Mouse (Mus musculus) G1E-ER4 (cell line): ENCODE data around the gene Ldlrad3. TPM values are rescaled to one million over a fixed set of nuclear protein-coding genes. Genes with fewer than 3 reads are reported as not detected.

Experiments
- GATA1 ChIP-seq: IDR thresholded peaks from one replicate; pipeline ENCODE4 v1.8.0; 2012; ENCODE audit warnings: low read length, inconsistent platforms
- polyA plus RNA-seq: library from polyadenylated mRNA; stranded (reverse); fragments of >175 nt; gene quantifications from 2 replicates; pipeline ENCODE4 v1.2.3, GENCODE M21; 2012

Ldlrad3 gene
- polyA plus RNA-seq, 1 experiment = not detected

GRCm38 (mm10) chr2:102157010-102157409 lies 29.2 kb downstream of the Ldlrad3 start:
- TF ChIP-seq GATA1 = no peak

GRCm38 (mm10) chr2:102156460-102156859 lies 29.7 kb downstream of the Ldlrad3 start:
- TF ChIP-seq GATA1 = no peak

GRCm38 (mm10) chr2:102155306-102156015 lies 30.7 kb downstream of the Ldlrad3 start:
- TF ChIP-seq GATA1 = no peak

GRCm38 (mm10) chr2:102154771-102155211 lies 31.4 kb downstream of the Ldlrad3 start:
- no peak for TF ChIP-seq GATA1

- TF ChIP-seq GATA1 = no peak
These were observed 31.9 kb downstream of the Ldlrad3 start for GRCm38 (mm10) chr2:102154328-102154727.

GRCm38 (mm10) chr2:102153516-102153915 lies 32.7 kb downstream of the Ldlrad3 start:
- TF ChIP-seq GATA1 = no peak

- no peak for TF ChIP-seq GATA1
These were observed 33.3 kb downstream of the Ldlrad3 start for GRCm38 (mm10) chr2:102152851-102153250.

- TF ChIP-seq GATA1 = no peak
These were observed 37.1 kb downstream of the Ldlrad3 start for GRCm38 (mm10) chr2:102149058-102149457.

GRCm38 (mm10) chr2:102148093-102148492 lies 38.1 kb downstream of the Ldlrad3 start:
- TF ChIP-seq GATA1 = no peak

GRCm38 (mm10) chr2:102147561-102147960 lies 38.6 kb downstream of the Ldlrad3 start:
- TF ChIP-seq GATA1 = no peak

GRCm38 (mm10) chr2:102146386-102146785 lies 39.8 kb downstream of the Ldlrad3 start:
- TF ChIP-seq GATA1 = no peak

GRCm38 (mm10) chr2:102145036-102145435 lies 41.1 kb downstream of the Ldlrad3 start:
- no peak for TF ChIP-seq GATA1

- TF ChIP-seq GATA1 = no peak
These were observed 41.9 kb downstream of the Ldlrad3 start for GRCm38 (mm10) chr2:102144311-102144710.

GRCm38 (mm10) chr2:102142654-102143271 lies 43.4 kb downstream of the Ldlrad3 start:
- TF ChIP-seq GATA1 = no peak

- no peak for TF ChIP-seq GATA1
These were observed 44.0 kb downstream of the Ldlrad3 start for GRCm38 (mm10) chr2:102142197-102142623.

- TF ChIP-seq GATA1 = no peak
These were observed 45.0 kb downstream of the Ldlrad3 start for GRCm38 (mm10) chr2:102141199-102141598.

GRCm38 (mm10) chr2:102137922-102138321 lies 48.3 kb downstream of the Ldlrad3 start:
- no peak for TF ChIP-seq GATA1

GRCm38 (mm10) chr2:102136184-102136583 lies 50.0 kb downstream of the Ldlrad3 start:
- TF ChIP-seq GATA1 = no peak
